Mouse (Mus musculus) megakaryocyte, adult 5-6 weeks (primary cell): ENCODE data around the gene Alyref2. TPM values are rescaled to one million over a fixed set of nuclear protein-coding genes. Genes with fewer than 3 reads are reported as not detected.

ENCODE experiments used
- ATAC-seq: 2 replicates; pipeline ENCODE4 v1.8.0; 2016; ENCODE audit warnings: mild to moderate bottlenecking, inconsistent platforms; ENCODE audit not compliant: poor library complexity, severe bottlenecking
- total RNA-seq, 2 experiments: library from RNA; stranded (forward) in 1 of 2; stranded (reverse) in 1 of 2; fragments of 153-499, 151-499 nt in 1 of 2; fragments of 221-1000, 200-1000 nt in 1 of 2; gene quantifications; 2 replicates each; pipeline versions ENCODE4 v1.2.3 to v1.2.4; 2015 to 2017

Alyref2 gene
- total RNA-seq, 2 experiments from 2014 or later, result 11.4 to 12.7 TPM

DNA sequence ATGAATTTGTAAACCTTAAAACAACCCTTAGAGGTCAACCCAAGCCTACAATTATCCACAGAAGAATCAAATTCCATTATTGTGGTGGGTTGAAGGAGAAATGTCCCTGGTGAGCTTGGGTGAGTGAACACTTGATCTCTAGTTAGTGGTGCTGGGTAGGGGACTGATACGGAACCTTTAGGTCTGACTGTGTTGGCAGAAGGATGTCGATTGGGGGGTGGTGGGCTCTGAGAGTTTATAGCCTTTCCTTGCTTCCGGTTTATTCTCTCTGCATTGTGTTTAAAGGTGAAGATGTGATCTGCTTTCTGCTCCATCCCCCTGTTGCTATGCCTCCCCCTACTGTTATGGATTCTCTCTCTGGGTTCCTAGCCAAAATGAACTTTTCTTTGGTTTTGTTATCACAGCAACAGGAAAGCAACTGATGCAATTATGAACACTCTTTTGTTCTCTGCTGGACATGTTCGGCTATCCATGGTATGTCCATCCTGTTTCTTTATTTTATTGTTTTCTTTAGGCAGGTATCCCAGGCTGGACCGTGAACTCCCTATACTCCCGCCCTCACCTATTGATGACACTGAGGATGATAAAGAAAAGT lies 2.2 kb upstream of the Alyref2 start:
- no peak for ATAC-seq

DNA sequence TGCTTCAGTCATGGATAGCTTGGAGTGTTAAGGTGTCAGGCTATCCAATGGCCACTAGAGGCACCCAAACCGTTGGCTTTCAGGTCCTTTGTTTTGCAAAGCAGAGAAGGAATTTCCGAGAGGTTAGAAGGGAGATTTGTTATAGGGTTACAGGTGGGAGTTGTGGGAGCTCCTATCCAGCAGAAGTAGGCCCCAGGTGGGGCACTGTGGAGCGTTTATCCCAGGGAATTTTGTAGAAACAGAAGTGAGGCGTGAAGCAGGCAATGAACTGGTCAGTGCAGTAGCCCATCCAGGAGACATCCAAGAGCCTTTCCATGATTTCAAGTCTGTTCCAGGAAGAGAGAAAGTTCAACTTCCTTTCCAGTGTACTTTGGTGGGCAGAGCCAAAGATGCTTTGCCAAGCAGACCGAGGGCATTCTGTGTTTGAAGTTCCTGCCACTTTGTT lies 1.6 kb upstream of the Alyref2 start:
- ATAC-seq, result no peak

DNA sequence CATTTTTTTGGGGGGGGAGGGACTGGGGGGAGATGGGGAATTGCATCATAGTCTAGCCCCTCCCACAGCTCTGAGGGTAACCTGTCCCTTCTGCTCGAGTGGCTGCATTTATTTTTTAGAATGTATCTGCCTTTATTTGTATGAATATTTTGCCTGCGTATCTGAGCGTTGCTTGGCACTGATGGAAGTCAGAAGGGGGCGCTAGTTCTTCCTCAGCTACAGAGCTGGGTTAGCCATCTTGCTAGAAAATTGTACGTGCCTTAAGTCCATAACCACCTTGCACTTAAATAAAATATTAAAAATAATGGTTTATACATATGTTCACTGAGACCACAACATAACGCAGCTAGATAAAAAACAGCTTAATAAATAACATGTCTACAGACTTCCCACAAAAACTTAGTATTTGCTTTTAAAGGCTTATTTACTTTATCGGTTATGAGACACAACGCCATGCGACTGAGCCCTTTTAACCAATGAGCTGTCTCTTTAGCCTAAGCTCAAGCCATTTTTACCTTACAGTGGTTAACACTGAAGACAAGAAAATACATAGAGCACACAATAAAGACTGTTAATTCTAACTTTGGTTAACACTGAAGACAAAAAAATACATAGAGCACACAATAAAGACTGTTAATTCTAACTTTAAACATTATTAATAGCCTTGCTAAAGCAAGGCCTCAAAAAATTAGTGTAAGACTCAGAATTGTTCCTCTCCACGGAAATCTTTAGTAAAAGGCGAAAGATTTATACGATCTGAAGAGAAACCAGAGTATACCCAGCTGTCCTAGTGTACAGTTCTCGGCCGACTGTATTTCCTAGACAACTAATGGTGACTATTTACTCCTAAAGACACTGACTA lies 659 bp upstream of the Alyref2 start:
- peak; percentile 44 for ATAC-seq

DNA sequence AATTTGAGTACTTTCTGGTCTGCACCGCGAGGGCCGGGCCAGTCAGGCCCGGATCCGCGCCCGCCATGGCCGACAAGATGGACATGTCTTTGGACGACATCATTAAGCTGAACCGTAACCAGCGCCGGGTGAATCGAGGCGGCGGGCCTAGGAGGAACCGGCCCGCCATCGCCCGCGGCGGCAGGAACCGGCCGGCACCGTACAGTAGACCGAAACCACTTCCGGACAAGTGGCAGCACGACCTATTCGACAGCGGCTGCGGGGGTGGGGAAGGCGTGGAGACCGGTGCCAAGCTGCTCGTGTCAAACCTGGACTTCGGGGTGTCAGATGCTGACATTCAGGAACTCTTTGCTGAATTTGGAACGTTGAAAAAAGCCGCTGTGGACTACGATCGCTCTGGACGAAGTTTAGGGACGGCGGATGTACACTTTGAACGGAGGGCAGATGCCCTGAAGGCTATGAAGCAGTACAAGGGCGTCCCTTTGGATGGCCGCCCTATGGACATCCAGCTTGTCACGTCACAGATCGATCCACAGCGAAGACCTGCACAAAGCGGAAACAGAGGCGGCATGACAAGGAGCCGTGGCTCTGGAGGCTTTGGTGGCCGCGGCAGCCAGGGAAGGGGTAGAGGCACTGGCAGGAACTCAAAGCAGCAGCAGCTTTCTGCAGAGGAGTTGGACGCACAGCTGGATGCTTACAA lies 464 bp downstream of the Alyref2 start:
- ATAC-seq, result peak; percentile 53

DNA sequence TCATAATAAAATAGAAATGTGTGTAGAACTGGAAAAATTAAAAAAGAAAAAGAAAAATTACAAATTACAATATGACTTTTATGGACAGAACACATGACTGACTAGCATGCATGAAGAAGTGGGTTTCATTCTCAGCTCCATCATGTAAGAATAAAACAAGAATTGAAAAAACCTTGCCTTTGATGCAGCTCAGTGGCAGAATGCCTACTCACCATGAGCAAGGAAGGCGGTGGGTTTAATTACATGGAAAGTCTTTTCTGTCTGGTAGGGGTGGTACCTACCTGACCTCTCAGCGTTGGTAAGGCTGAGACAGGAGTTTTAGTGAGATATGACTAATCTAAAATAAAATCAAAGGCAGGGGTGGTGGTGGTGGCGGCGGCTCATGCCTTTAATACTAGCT lies 1.3 kb downstream of the Alyref2 start:
- no peak for ATAC-seq

DNA sequence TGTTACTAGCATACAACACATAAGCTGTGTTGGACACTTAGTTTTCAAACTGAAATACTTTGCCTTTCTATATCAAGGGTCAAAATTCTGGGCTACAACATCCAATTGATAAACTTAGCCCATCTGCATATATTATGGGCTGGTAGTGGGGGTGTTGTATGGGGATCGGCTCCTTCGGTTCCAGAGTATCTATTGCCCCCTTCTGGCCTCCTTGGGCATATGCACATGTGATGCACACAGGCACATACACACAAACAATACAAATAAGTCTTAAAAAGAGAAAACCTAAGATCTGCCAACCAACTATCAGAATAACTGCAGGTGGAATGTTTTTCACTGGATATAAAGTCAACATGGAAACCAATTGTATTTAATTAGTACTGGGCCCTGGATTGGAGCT lies 10.0 kb downstream of the Alyref2 start:
- no peak; the same call in 1 of the 2 replicates for ATAC-seq

DNA sequence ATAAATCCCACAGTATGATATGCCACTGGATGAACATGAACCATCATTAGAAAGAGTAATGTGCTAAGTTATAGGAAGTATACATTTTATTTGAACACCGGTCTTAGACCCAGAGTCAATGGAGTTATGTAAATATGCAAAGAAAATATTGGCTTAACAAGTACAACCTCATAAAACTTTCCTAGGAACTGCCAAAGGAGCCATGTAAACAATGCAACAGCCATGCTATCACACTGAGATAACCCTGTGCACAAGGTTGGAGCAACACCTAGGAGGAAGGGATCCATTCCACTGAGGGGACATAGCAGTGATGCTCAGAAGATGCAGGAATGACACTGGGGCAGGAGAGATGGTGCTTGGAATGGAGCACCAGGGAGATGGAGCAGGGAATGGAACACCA lies 10.5 kb downstream of the Alyref2 start:
- ATAC-seq, result no peak

DNA sequence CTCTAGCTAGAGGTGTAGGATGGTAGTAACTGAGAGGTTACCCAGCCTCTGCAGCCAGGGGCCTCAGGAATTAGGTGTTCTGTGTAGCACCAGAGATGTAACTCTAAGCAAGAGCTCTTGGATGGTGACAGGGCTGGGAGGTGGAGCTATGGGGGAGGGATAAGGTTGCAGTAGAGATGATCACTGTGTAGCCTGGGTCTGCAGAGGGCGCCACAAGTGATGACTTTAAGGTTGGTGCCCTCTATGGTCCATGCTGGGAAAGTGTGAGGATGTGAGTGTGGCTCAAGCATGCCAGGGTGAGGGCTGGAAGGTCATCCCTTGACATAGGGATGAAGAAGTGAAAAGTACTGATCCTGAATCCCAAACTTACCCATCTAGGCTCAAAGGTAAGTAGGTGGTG lies 11.8 kb downstream of the Alyref2 start:
- ATAC-seq, result peak; percentile 83

DNA sequence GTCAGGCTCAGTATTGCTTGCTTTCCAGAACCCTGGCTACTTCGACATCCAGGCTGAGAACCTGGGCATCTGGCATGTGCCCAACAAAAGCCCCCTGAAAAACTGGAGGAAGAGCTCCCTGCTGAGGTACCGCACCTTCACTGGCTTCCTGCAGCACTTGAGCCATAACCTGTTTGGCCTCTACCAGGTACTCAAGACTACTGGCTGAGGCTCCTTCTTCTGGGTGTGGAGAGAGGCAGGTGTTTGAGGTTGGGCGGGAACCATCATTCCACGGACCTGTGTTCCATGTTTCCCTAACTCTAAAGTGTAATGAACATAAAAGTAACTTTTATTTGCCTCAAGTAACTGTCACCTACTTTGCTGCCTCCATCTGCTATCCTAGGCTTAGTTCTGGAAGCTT lies 12.3 kb downstream of the Alyref2 start:
- no peak for ATAC-seq

DNA sequence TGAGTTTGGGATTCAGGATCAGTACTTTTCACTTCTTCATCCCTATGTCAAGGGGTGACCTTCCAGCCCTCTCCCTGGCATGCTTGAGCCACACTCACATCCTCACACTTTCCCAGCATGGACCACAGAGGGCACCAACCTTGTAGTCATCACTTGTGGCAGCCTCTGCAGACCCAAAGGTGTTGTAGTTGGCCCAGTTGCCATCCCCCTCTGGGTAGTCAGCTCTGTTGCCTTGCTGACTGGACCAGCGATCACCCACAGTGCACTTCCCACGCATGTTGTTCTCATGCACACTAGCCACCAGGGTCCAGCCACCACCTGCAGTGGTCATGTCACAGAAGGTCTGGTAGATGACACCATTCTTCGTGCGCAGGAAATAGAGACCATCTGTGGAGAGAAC lies 28.1 kb downstream of the Alyref2 start:
- no peak for ATAC-seq

DNA sequence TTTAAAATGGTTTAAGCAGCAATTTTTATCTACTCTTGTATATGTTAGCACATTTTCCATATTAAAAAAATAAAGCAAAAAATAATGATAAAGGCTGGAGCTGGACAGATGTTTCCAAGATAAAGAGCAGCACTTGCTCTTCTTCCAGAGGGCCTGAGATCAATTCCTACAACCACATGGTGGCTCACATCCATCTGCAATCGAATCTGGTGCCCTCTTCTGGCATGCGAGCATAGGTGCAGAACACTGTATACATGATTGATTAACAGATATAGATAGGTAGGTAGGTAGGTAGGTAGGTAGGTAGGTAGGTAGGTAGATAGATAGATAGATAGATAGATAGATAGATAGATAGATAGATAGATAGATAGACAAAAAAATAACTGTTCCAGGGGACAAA lies 29.6 kb downstream of the Alyref2 start:
- no peak for ATAC-seq

DNA sequence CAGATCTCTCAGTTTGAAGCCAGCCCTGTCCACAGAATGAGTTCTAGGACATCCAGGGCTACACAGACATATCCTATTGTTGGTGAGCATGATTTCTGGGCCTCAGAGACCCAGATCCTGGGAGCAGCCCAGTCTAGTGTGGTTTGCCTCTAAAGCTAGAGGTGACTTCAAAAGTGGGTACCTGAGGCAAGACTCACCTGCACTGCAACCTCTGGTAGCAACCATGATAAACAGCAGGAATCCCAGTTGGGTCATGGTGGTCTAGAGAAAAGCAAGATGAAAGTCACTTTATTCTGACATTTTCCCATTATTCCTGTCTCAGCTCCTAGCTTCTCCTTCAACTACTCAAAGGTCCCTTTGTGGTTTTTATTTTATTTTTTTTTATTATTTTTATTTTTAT lies 31.3 kb downstream of the Alyref2 start:
- ATAC-seq, result no peak

DNA sequence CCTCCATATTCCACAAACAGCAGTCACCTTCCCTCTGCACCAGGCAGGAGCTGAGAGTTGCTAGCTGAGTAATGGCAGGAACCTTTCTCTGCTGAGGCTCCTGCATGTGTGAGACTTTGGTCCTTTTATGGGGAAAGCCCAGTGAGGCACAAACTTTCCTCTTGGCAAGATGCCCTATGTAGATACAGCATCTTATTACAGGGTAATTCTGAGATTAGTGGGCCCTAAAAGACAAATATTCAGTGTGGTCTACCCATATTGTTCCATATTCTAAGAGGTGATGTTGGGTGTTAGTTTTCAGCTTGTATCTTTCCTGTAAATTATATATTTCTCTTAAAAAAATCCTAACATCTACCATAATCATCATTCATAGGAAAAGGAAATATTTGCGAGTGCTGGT lies 31.9 kb downstream of the Alyref2 start, which contains the start of gene Itln1:
TSS of gene Itln1 (minus strand) at position 101 of the 400 bp plus-strand sequence.
- no peak for ATAC-seq

DNA sequence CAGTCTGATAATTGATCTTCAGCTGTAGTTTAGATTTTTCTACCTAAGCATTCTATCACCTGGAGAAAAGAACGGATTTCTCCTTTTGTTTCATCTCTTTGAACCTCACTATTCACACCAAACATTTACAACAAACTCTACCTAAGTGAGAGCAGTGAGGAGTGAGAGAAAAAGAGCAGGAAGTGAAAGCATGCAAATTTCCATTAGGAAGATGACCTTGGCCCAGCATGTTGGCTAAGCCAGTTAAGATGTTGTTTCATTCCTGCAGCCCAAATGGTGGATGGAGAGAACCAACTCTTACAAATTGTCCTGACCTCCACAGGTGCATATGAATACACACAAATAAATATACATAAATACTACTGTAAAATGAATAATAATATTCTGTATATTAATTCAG lies 37.4 kb downstream of the Alyref2 start:
- ATAC-seq, result no peak

DNA sequence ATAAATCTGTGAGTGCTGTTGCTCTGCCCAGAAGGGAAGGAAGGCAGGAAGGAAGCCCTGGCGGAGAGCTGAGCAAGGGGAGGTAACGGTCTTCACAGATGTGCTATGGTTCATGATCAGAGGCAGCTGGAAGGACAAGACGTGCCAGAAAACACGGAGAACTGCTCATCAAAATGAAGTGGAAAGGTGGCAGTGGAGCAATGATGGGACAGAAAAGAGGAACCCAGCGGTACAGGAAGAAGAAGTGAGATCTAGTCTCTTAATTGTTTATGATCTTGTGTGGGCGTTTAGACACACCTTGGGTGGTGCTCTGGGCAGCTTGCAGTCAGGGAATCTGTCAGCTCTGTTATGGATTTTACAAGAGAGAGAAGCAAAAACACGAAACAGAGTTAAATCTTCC lies 48.0 kb downstream of the Alyref2 start:
- ATAC-seq, result peak; percentile 88

DNA sequence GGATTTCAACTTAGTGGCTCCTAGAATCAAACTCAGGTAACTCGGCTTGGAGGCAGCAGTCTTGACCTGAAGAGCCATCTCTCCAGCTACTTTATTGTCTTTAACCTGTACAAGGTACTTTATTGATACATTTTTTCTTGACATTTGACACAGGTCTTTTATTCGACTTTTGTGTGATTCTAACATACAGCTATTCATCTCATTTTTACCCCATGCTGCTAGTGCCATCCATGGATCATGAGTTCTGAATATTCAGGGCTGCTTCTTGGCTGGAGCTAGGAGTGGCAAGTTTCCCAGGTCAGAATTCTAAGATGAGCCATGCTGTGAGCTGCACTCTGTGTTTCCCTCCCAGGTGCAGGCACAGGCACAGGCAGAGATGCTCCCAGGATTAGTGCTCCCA lies 49.0 kb downstream of the Alyref2 start:
- no peak for ATAC-seq

DNA sequence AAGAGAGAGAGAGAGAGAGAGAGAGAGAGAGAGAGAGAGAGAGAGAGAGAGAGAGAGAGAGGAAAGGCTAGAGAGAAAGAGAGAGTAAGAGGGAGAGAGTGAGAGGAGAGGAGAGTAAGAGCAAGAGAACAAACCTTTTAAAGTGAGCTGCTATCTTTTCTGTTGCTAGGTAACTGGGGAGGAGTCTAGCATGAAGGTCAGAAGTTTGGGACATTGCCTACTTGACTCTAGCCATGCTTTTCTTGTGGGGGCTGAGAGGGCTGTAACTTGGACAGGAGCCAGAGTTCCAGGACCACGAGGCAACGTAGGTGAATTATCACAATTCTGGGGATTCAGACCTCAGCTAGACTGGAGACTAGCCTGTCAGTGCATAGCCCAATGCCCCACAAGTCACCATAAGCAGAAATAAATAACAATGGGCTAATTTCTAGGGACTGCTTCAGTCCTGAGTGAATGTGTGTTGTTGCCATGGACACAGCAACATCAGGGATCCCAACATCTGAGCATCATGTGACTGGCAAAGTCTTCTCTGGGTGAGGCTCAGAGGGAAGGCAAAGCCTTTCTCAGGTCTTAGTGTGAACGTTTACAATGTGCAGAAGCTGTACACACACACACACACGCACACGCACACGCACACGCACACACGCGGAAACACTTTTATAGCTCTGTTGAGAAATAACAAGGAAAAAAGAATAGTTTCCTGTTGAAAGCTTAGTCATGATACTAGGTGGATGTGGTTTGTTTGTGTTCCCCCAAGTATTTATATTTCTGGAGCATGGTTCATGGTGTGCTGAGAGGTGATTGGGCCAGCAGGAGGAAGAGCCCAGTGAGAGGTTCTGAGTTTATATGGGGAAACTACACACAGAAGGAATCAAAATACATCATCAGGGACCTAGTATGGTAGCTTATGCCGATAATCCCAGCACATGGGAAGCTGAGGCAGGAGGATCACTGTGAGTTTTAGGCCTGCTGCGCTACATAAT lies 50.4 kb downstream of the Alyref2 start:
- ATAC-seq, result 0 out of 2 replicates have a peak, but pooled peaks have one; percentile 14
